ENCODE assay signal across 9 mouse cellular contexts in the genomic region with DNA sequence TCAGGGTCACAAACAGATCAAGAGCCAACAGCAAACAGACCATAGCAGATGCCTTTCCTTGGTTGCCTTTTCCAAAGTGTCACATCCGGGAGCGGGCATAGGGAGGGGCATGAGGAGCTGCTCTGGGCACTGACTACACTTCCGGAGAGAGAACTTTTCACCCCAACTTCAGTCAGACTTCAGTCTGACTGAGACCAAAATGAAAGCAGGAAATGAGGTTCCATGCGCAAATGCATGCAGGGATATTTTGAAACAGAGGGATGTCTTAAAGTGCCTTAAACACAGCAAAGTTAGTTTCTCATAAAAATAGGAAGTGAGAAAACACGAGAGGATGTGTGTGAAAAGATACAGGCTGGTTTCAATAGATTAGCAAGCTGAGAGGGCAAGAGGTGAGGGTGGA.
A peak's percentile ranks its signal among the peaks of the same experiment; 100 is the strongest.
DNase-seq lines count a peak whose midpoint lies in the region; ATAC-seq and TF ChIP-seq lines count a peak whose summit lies in the region.
"Had no signal": no experiment of that assay in that cellular context is flagged by ENCODE, and none has a peak within 500 bp of the region (broad histone marks: within the 10 kb centered on the region; RNA-seq: fewer than 3 reads in every experiment).

No protein-coding gene starts in this region.

- no peak overlapping the region for H3K4me3 ChIP-seq in heart, embryonic 11.5 days (ENCODE audit: low read depth, low read length)
- no peak overlapping the region for H3K4me3 ChIP-seq in bone marrow, adult 2 months (replicated peaks; ENCODE audit: control insufficient read depth, low read depth, low read length)

- no peak for ATAC-seq in heart, embryonic 11.5 days (replicated peaks; ENCODE audit: insufficient number of reproducible peaks, low FRiP score, low TSS enrichment)

- no peaks in the 10 kb centered on the region for H3K4me1 ChIP-seq in heart, embryonic 11.5 days (ENCODE audit: control insufficient read depth, insufficient read depth, low read length)
- no peaks in the 10 kb centered on the region; the same call in 1 of the 2 replicates for H3K4me1 ChIP-seq in bone marrow, adult 2 months (ENCODE audit: control insufficient read depth, insufficient read depth, low read length)

- H3K27ac ChIP-seq in heart, embryonic 11.5 days (ENCODE audit: low read depth, low read length): no peak overlapping the region
- peak overlapping the region; percentile 51; the same call in 1 of the 2 replicates for H3K27ac ChIP-seq in bone marrow, adult 2 months (ENCODE audit: control insufficient read depth, insufficient read depth, low read depth, low read length, poor library complexity)

- no peaks in the 10 kb centered on the region for H3K9me3 ChIP-seq in heart, embryonic 11.5 days (replicated peaks; ENCODE audit: control insufficient read depth, low read length)

- peak; percentile 94 for DNase-seq in heart, adult 11 months
- peak; percentile 42 to 47 for DNase-seq in kidney, postnatal 36 days
- DNase-seq in natural killer cell, adult 2 months (ENCODE audit: low spot score in 2 of 2): peak; percentile 6 to 23
- DNase-seq in cerebellum, adult 8-10 months: no peak
- no peak for DNase-seq in cerebellum, postnatal 36 days
- DNase-seq in cerebellum, adult 18-20 months: no peak
- DNase-seq: left cerebral cortex, postnatal 4 days had no signal

- no peak overlapping the region for H3K4me2 ChIP-seq in heart, embryonic 11.5 days

- TF ChIP-seq CTCF in bone marrow, adult 2 months (IDR thresholded peaks at IDR 0.05; ENCODE audit: control insufficient read depth, insufficient read depth, low read length): no peak

- no peak overlapping the region for H3K9ac ChIP-seq in heart, embryonic 11.5 days (ENCODE audit: low read depth, low read length)

- no peaks in the 10 kb centered on the region for H3K36me3 ChIP-seq in heart, embryonic 11.5 days (ENCODE audit: control insufficient read depth, insufficient read depth, low read length)

- no peaks in the 10 kb centered on the region for H3K27me3 ChIP-seq in heart, embryonic 11.5 days (ENCODE audit: control insufficient read depth, insufficient read depth, low read length)

- TF ChIP-seq POLR2A in bone marrow, adult 2 months (IDR thresholded peaks at IDR 0.05; ENCODE audit: borderline replicate concordance, control insufficient read depth, low read depth, low read length): no peak

- 64% methylated on average over 5 of the region's 5 CpGs for WGBS in heart, embryonic 11.5 days (ENCODE audit: insufficient replicate concordance)
- 2% methylated on average over 5 of the region's 5 CpGs for WGBS in bone marrow, adult 2 months

Comparison
In these comparisons a context has a peak if more than half of its experiments do, and no peak if none do; other contexts are left out.
1. DNase-seq: peak in heart, adult 11 months (single experiment), kidney, postnatal 36 days (2 of 2) and natural killer cell, adult 2 months (2 of 2); none in cerebellum, adult 8-10 months (single experiment), cerebellum, postnatal 36 days (0 of 2) and cerebellum, adult 18-20 months (0 of 2).